Mouse (Mus musculus): Measurements from ENCODE around the gene Tmem144. TPM values are rescaled to one million over a fixed set of nuclear protein-coding genes. Genes with fewer than 3 reads are reported as not detected.

Tmem144 gene
- polyA plus RNA-seq (2014; fragmentation: Illumina TruSeq; extraction: RNeasy Lipid Tissue Mini Kit (QIAGEN cat#74804); ENCODE audit: low replicate concordance) = 32.0 TPM

DNA sequence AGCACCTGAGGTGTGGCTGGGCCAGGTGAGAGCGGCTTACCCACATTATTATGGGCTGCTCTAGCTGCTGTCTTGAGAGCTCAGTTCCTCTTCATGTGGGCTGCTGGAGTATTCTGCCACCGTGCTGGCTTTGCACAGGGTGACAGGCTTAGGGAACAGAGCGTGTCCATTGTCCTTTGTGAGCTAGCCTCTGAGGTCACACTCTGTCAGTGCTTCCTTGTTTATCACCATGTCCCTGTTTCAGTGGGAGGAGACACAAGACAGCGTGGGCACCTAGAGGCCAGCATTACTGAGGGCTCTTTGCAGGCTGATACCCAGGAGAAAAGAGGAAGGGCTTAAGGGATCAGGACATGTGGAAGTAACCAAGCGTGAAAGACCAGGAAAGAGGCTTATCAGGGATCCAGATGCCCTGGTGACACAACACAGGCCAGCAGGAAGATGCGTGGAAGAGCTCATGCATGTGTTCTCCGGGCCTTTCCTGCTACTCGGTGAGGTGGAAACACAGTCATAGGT is at the start of gene Tmem144:
TSS of gene Tmem144 (minus strand) at position 120 of the 513 bp plus-strand sequence.

GRCm38 (mm10) chr3:79884305-79884704 is 31.7 kb upstream of the Tmem144 start, which contains the start of gene Fam198b:
TSS of gene Fam198b (plus strand) at chr3:79884533.

Other genes starting within 250 kb of the Tmem144 start
- gene 4930579G24Rik, start 223.7 kb downstream of the Tmem144 start, polyA plus RNA-seq (2014; fragmentation: Illumina TruSeq; extraction: RNeasy Lipid Tissue Mini Kit (QIAGEN cat#74804); ENCODE audit: low replicate concordance) = 4.4 TPM
- 267 TPM for gene Etfdh, start 223.3 kb downstream of the Tmem144 start, polyA plus RNA-seq (2014; fragmentation: Illumina TruSeq; extraction: RNeasy Lipid Tissue Mini Kit (QIAGEN cat#74804); ENCODE audit: low replicate concordance)
- 0.11 TPM for gene Rxfp1, start 114.9 kb downstream of the Tmem144 start, polyA plus RNA-seq (2014; fragmentation: Illumina TruSeq; extraction: RNeasy Lipid Tissue Mini Kit (QIAGEN cat#74804); ENCODE audit: low replicate concordance)
- gene Fam198b, start 31.8 kb upstream of the Tmem144 start, polyA plus RNA-seq (2014; fragmentation: Illumina TruSeq; extraction: RNeasy Lipid Tissue Mini Kit (QIAGEN cat#74804); ENCODE audit: low replicate concordance) = 9.0 TPM

Measured in small intestine, adult 10 weeks (tissue).